Mouse (Mus musculus) frontal cortex, postnatal 14 days (tissue): ENCODE data around the gene Faim.
A peak's percentile ranks its signal among the peaks of the same experiment; 100 is the strongest.

Experiments
- DNase-seq, 2 experiments: peaks; one replicate each; pipeline ENCODE4 v3.0.0; 2022; ENCODE audit warnings: low spot score in 2 of 2

Faim gene

DNA sequence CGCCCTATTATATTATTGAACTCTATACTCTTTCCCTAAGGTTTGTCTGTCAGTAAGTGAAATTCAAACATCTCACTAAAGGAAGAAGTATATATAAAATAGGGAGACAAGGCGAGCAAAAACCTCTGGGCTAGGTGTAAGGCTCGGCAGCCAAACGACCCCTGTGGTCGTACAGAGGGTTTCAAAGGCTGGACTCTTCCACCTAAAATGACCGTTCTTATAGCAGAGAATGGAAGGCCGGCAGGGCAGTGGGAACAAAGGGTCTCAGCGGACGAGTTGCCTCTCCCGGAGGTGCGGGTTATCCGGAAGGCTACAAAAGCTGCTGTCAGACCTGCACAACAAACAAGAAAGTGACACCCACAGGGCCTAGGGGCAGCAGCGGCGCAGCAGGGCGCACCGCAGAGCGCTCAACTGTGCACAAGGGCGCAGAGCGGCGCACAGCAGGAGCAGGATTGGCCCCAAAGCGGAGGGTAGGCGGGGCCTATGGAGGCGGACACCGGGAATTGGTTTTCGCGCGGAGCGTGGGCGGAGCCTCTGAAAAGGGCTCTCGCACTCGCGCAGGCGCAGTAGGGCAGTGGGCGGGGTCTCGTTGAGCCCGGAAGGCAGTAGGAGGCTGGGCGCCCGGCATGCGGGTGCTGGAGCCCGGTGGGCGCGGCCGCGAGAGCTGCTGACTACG lies at the start of gene Faim:
Faim (plus strand) TSS at position 574 of the 676 bp plus-strand sequence.
- peak; percentile 99 to 100 for DNase-seq

GRCm38 (mm10) chr9:98939290-98939689 lies 46.9 kb upstream of the Faim start:
- no peak for DNase-seq

DNA sequence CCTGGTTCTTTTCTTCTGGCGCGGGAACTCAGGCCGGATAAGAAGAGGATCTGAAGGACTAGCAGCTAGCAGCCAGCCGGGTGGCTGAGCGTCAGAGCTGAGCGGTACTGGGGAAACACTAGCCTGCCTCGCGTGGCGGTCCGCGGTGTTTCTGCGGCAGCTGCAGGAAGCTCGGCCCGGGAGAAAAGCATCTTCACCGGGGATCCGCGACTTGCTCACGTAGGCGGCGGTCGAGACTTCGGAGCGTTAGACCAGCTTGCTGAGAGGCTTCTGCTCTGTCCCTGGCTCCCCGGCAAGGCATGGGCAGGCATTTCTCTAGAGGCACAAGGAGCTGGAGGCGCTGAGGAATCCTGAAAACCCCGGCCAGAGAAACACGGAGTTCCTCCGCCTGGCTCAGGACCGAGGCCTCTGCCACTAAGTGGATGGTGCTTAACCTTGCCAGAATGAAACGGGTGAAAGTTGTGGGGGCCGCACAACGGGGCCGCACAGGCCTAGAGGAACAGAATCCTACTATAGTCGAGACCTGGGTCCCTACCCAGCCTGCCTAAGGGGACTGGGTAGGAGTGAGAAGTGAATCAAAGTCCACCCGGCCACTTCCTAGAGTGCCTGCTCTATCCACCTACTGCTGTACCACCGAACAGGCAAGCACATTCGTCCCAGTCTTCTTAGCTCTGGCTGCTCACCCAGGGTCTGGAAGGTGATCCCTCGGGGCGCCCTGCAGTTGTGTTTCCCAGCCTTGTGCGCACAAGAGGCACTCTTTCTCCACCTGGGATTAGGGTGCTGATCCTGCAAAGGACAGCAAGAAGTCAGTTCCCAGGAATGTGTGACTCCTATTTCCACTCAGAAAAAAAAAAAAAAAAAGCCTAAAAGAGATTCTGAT lies 33.8 kb upstream of the Faim start:
- no peak for DNase-seq

- no peak for DNase-seq
Observed at GRCm38 (mm10) chr9:98953291-98953690, 32.9 kb upstream of the Faim start.

- DNase-seq, result no peak
Observed at GRCm38 (mm10) chr9:98953830-98954229, 32.3 kb upstream of the Faim start.

DNA sequence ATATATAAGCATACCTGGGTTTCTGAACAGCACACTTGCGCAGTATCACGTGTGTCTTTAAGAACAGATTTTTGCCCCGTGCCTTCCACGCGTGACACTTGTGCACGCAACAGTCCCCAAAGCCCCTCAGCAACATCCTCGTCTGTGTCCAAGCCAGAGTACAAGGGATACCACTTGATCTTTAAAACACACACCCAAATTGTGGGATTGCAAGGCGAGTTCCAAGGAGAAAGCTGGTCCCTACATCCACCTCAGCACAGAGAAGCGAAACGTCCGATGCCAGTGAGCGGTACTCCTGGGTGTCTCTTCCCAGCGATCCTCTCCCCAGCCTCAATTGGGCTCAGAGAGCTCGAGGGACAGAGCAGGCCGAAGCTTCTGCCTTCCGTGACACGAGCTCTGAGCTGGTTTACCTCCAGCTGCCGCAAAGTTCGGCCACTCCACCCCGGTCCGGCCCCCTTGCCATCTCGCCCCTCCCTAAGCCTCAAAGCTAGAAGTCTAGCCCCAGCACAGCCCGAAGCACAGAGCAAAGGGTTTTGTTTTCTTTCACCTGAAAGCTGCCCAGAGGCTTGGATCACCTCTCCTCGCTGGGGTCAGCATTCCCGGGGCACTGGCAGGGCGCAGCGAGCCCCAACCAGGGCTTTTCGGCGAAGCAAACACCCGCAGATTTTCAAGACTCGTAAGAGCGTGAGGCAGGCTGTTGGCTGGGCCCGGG lies 31.6 kb upstream of the Faim start:
- no peak for DNase-seq

DNA sequence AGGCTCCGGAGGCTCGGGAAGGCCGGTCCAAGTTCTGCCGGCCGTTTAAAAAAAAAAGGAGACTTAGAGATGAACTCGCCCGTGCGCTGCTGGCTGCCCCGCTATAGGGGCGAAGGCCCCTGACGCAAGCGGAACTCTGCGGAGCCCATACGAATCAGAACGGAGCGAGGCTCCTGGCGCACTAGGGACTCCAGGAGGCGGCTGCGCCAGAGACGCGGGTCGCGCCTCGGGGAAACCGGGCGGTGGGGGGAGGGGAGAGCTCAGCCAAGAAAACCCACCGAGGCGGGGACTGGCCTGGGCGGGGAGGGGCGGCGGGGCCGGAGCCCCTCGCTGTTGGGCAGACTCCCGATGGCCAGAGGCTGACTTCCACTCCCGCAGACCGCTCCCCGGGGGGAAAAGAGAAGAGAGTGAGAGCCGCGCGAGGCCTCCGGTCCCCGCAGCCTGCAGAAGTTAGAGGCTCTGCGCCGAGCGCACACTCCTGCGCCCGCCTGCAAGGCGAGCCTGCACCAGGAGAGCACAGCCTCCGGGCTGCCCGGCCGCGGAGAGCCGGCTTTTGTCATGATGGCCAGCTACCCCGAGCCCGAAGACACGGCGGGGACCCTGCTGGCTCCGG lies 31.0 kb upstream of the Faim start, which contains the start of gene Foxl2:
Foxl2 (plus strand) TSS at position 186 of the 613 bp plus-strand sequence.
- no peak for DNase-seq

- DNase-seq, result no peak
Observed at GRCm38 (mm10) chr9:98955716-98956224, 30.4 kb upstream of the Faim start.

DNA sequence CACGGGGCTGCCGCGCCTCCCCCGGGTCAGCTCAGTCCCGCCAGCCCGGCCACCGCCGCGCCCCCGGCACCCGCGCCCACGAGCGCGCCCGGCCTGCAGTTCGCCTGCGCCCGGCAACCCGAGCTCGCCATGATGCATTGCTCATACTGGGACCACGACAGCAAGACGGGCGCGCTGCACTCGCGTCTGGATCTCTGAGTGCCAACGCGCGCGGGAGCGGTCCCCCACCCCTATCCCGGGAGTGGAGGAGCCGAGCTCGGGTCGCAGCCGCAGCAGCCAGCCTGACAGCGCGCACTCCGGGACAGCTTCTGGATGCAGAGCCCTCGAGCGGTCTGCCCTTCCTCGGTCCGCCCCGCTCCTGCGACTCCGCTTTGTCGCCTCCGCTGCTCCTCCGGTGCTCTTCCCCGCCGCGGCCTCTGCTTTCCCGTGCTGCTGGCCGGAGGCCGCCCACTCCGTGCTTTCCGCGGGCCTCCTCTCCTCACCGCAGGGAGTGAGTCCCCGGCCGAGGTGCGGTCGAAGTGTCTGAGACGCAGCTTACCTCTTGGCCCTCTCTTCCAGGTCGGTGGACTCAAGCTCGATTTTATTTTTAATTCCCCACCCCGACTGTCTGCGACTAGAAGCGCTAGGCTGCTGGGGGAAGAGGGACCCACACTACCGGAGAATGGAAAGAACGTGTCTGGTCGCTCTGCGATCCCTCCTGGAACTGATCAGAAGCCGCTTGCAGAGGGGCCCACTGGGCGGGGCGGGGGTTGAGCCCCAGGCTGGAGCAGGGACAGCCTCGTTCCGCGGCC lies 29.4 kb upstream of the Faim start:
- no peak for DNase-seq

DNA sequence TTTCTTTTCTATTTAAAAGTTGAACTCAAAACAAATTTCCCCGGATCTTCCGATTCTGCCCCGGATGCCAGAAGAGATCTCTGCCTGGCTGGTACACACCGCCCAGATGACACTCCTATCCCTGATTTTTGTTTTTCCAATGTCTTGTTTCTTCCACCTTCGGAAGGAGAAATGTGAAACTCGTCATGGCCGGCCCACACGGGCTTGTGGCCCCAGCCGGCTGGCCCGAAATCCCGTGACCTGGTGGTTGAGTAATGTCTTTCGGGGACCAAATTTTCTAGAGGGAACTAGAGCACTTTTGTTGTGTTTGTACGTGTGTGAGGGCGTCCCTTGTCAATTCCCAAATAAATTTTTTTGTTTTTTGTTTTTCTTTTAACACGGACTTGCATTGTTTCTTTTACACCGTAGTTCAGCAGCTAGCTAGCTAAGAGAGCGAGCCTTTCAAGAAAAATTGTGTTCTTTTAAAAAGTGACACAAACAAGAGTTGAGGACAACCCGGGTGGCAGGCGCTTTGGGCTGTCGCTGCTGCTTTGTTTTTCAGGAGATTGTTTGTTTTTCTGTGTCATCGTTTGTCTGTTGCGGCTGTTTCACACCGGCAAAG lies 28.3 kb upstream of the Faim start:
- no peak for DNase-seq

DNA sequence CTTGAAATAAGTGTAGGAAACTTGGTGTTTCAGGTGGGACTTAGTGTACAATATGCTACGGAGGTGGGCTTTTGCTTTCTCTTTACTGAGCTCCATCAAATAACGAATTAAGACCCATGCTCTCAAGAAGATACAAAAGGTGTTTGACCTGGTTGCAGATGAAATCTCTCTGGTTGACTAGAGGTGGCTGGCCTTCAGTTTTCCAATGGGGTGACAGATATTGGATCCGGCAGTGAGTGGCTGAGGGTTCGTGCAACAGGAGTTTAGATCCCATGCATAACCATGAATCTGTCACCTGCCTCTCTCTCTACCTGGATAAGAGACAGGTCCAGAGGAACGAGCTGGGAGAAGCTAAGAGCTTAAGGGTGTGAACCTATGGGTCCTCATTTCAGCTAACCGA lies 27.5 kb upstream of the Faim start:
- no peak for DNase-seq

DNA sequence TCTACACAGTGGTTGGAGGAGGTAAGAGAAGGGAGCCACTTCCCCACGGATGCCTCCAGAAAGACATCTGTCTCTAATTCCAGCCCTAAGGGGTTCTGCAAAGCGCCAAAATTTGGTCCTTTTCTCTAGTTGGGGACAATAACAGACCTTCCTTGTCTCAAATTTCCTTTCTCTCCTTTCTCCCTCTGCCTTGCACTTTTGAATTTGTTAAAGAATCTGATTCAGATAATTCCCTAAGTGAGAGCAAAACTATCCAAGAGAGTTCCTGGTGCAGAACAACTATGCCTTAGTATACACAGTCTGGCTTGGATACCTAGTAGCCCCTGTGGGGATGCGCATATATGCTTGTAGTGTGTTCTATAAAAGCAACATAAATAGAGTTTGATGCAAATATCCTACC lies 26.3 kb upstream of the Faim start:
- DNase-seq, result no peak

GRCm38 (mm10) chr9:98960348-98960747 lies 25.8 kb upstream of the Faim start:
- DNase-seq, result no peak

- DNase-seq, result no peak
Observed at GRCm38 (mm10) chr9:98961591-98962477, 24.3 kb upstream of the Faim start.

- DNase-seq, result no peak
Observed at GRCm38 (mm10) chr9:98962478-98963142, 23.6 kb upstream of the Faim start.

DNA sequence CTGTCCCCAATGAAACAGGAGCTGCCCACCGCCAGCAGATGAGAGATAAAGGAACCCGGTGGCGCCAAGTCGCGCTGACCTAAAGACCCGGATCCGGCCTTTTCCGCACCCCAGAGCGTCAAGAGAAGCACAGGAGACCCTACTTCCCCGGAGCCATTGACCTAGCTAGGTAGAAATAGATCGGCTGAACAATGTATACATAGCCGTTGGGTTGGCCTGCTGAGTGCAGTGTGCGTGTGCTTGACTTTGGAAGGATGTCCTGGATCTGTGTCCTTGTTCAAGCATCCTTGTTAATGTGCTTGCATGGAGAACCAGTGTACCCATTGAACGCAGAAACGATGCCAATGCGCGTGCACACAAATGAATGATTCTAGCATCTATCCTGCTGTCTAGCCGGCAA lies 22.5 kb upstream of the Faim start:
- no peak for DNase-seq

GRCm38 (mm10) chr9:98965084-98965483 lies 21.1 kb upstream of the Faim start:
- DNase-seq, result no peak

DNA sequence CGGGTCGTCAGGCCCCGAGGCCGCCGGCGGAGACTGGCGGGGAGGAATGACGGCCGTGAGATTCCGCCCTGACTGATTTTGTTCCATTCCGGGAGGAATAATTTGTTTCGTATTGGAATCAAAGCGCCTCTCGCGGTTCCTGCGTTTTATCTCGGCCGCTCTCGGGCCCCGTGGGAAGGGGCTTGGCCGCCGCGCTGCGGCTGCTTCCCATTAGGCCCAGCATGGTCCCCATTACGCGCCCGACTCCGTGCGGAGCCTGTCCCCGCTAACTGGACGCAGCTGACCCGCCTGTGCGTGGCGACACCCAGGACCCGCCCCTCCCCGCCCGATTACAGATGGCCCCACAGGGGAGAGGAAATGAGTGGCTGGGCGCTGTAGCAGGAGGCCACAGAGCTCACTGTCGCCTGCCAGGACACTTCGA lies 13.1 kb upstream of the Faim start:
- DNase-seq, result no peak

DNA sequence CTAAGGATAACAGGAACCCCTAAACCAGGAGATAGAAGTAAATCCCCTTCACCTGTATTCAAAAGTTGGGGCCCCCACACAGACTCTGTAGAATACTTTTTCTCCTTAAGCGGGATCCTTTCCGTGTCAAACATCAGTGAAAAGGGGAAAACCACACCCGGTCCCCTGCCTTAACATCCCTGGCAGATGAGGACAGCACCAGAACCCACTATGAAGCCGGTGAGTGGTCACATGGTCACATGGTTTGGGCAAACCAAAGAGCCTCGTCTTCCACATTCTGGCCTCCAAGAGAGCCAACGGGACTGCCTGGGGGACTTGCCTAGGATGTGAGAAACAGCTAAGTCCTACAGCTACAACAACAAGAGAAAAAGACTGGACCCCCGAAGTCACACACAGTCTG lies 12.6 kb upstream of the Faim start:
- no peak for DNase-seq
